Mouse (Mus musculus) lung, postnatal 0 days (tissue): ENCODE measurements at regions not wholly inside any gene's neighbourhood (a gene's known extent, or its start where the extent isn't known, plus 50 kb on each side); places are given as distances from the start of the nearest gene placed in this dataset.

Experiments used
- CTCF ChIP-seq: IDR thresholded peaks from 2 replicates; pipeline ENCODE4 v1.5.1; 2016; ENCODE audit warnings: antibody characterized with exemption, mild to moderate bottlenecking
- EP300 ChIP-seq: IDR thresholded peaks from 2 replicates; pipeline ENCODE4 v1.6.1; 2016; ENCODE audit warnings: antibody characterized with exemption, mild to moderate bottlenecking, control low read depth

GRCm38 (mm10) chr3:56706038-56706437 is 522.5 kb upstream of the Nbea start:
- TF ChIP-seq CTCF = no peak
- no peak for TF ChIP-seq EP300
